Mouse (Mus musculus) E14TG2a.4 (cell line): ENCODE results near the gene Dapp1.

Source experiments
- H3K27me3 ChIP-seq: 2 replicates; pipeline ENCODE4 v1.6.1; 2014; ENCODE audit warnings: low read length, control low read depth; ENCODE audit not compliant: insufficient read depth
- H3K36me3 ChIP-seq: 2 replicates; pipeline ENCODE4 v1.6.1; 2014; ENCODE audit warnings: low read length, control low read depth; ENCODE audit not compliant: insufficient read depth
- H3K4me1 ChIP-seq: replicated peaks from 2 replicates; pipeline ENCODE4 v1.6.1; 2014; ENCODE audit warnings: low read depth, low read length, control low read depth
- H3K4me3 ChIP-seq: replicated peaks from 2 replicates; pipeline ENCODE4 v1.5.1; 2014; ENCODE audit warnings: mild to moderate bottlenecking, low read length
- H3K9me3 ChIP-seq: 2 replicates; pipeline ENCODE4 v1.6.1; 2014; ENCODE audit warnings: low read length, control low read depth
- CTCF ChIP-seq: conservative IDR thresholded peaks from 2 replicates; pipeline ENCODE4 v1.5.1; 2014; ENCODE audit warnings: low read length
- NANOG ChIP-seq: IDR thresholded peaks from 2 replicates; pipeline ENCODE4 v1.6.1; 2014; ENCODE audit warnings: borderline replicate concordance, low read length, mixed read lengths
- POU5F1 ChIP-seq: IDR thresholded peaks from 2 replicates; pipeline ENCODE4 v1.6.1; 2014; ENCODE audit warnings: low read length, borderline replicate concordance

Gene Dapp1

DNA sequence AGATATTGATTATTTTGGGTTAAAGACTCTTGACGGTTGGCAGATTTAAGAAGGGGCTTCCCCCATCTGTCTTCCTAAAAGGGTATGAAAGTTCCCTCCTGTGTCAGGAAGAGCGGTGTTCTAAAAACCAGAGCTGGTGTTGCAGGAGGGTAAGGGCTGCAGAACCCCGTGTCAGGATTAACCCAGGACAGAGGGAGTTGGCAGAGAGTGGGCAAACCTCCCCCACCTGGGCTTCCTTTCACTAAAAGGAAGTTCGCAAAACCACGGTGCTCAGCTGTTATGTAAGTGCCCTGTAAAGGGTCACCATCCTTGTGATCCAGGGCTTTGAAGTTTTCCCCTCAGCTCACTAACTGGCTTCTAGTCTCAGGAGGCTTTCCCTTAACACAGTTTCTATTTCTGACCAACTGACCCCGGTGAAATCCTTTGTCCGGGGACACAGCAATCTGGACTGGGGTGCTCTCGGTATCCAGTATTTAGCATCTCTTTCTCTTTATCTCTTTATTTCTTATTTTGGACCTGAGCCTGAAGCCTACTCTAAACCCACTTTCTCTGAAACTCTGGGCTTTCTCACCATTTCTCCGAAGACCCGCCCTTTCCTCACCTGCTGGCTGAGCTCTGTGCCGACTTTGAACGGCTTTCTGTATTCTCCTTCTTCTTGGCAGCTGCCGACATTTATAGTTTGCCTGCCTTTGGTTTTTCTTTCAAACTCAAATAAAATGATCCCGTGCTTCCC lies 17.3 kb upstream of the Dapp1 start:
- peaks cover 5% of the 10 kb centered on the region for H3K27me3 ChIP-seq
- H3K36me3 ChIP-seq = no peaks in the 10 kb centered on the region
- H3K4me1 ChIP-seq = peaks cover 17% of the 10 kb centered on the region
- TF ChIP-seq POU5F1 = no peak
- TF ChIP-seq CTCF = no peak
- no peak for TF ChIP-seq NANOG
- no peaks in the 10 kb centered on the region for H3K9me3 ChIP-seq
- H3K4me3 ChIP-seq = no peak overlapping the region

DNA sequence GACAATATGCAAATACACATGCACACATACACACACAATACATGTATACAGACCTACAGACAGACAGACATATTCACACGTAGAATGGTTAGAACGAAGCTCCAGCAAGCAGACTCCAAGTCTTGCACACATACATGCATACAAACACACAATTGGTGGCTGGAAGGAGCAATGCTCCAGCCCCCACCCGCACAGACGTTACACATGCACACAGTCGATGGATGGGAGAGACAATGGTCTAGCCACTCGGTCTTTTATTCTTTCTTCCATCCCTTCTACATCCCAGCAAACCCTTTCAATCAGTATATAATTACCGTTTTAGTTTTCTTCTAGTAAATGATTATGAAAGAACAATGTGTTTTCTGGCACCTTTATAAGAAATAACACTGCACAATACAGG lies 14.1 kb upstream of the Dapp1 start:
- Histone ChIP-seq H3K9me3 (no peaks in the 10 kb centered on the region), H3K36me3 (no peaks in the 10 kb centered on the region), H3K4me1 (peaks cover 26% of the 10 kb centered on the region), H3K27me3 (peaks cover 8% of the 10 kb centered on the region), H3K4me3 (no peak overlapping the region)
- TF ChIP-seq POU5F1 = no peak
- no peak for TF ChIP-seq NANOG
- no peak for TF ChIP-seq CTCF

DNA sequence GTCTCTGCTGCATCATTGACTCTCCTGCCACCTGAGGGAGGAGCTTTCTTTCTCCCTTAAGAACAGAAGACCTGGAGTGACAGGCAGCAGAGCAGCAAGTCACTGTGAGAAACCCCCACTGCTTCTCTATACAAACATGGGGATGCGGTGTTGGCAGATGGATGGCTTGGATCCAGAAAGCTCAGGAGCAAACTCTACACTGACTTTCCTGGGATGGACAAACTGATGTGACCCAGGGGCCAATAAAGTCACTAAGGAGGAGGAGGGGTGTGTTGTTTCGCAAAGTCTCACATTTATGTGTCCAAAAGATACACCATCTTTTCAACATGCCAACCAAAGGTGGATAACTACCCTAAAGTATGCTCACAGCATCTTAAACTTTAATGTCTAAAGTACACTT lies 12.9 kb upstream of the Dapp1 start:
- no peaks in the 10 kb centered on the region for H3K9me3 ChIP-seq
- peaks cover 31% of the 10 kb centered on the region for H3K4me1 ChIP-seq
- peaks cover 8% of the 10 kb centered on the region for H3K27me3 ChIP-seq
- H3K4me3 ChIP-seq = no peak overlapping the region
- no peaks in the 10 kb centered on the region for H3K36me3 ChIP-seq
- TF ChIP-seq NANOG (no peak), POU5F1 (no peak), CTCF (no peak)

DNA sequence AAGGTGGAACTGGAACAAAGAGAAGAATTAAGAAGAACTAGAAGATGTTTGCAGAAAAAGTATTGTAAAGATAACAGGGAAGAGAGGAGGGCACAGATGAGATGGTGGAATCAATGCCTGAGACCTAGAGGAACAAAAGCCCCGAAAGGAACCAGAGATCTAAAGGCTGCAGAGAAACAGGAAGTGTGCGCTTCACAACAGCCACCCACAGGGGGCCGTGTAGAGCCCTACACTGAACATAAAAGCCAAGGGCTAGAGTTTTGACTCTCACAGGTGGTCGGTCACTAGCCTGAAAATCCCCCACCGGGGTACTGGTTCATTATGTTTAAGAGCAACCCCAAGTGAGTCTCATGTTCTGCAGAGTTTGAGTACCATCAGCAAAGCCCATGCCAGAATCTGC lies 11.0 kb upstream of the Dapp1 start:
- Histone ChIP-seq H3K36me3 (no peaks in the 10 kb centered on the region), H3K27me3 (peaks cover 6% of the 10 kb centered on the region), H3K4me1 (peaks cover 31% of the 10 kb centered on the region), H3K4me3 (no peak overlapping the region), H3K9me3 (no peaks in the 10 kb centered on the region)
- TF ChIP-seq NANOG (no peak), CTCF (peak; percentile 88)

DNA sequence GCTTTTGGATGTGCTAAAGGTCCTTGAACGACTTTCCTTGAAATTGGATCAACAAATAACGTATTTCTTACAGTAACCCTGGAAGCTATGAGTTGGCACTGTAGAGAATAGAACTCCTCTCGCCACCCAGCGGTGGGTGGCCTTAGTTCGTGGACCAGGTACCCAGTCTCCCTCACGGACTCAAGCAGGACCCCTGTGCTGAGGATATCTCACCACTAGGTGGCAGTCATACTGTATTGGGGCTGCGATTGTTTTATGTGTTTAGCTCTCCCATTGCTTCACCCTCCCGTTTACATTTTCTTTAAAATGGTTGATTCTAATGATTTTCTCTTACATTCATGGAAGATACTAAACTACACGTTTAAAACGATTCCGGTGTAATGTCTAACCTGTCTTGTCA lies 9.8 kb upstream of the Dapp1 start:
- TF ChIP-seq POU5F1 = no peak
- no peak for TF ChIP-seq NANOG
- TF ChIP-seq CTCF = peak; percentile 83
- Histone ChIP-seq H3K4me1 (peaks cover 31% of the 10 kb centered on the region), H3K36me3 (no peaks in the 10 kb centered on the region), H3K9me3 (no peaks in the 10 kb centered on the region), H3K4me3 (no peak overlapping the region), H3K27me3 (peaks cover 6% of the 10 kb centered on the region)

DNA sequence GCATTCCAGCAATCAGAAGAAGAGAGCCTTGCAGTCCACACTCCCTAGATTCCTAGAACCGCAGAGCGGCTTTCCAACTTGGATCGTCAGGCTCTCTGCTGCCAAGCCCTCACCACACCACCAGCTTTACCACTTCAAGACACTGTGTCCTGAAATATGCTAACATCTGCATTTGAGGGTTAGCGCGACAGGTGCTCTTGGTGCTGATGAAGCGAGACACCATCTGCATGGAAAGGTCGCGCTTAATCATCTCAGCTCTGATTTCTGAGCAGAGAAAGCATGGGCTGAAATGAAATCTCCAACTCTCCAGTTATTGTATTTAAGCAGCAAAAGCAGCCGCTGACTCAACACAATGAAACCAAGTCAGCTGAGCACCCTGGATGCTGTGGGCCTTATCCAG lies 8.1 kb upstream of the Dapp1 start:
- TF ChIP-seq POU5F1 (no peak), NANOG (no peak), CTCF (no peak)
- Histone ChIP-seq H3K4me1 (peaks cover 21% of the 10 kb centered on the region), H3K36me3 (no peaks in the 10 kb centered on the region), H3K4me3 (no peak overlapping the region), H3K9me3 (no peaks in the 10 kb centered on the region), H3K27me3 (peaks cover 6% of the 10 kb centered on the region)

DNA sequence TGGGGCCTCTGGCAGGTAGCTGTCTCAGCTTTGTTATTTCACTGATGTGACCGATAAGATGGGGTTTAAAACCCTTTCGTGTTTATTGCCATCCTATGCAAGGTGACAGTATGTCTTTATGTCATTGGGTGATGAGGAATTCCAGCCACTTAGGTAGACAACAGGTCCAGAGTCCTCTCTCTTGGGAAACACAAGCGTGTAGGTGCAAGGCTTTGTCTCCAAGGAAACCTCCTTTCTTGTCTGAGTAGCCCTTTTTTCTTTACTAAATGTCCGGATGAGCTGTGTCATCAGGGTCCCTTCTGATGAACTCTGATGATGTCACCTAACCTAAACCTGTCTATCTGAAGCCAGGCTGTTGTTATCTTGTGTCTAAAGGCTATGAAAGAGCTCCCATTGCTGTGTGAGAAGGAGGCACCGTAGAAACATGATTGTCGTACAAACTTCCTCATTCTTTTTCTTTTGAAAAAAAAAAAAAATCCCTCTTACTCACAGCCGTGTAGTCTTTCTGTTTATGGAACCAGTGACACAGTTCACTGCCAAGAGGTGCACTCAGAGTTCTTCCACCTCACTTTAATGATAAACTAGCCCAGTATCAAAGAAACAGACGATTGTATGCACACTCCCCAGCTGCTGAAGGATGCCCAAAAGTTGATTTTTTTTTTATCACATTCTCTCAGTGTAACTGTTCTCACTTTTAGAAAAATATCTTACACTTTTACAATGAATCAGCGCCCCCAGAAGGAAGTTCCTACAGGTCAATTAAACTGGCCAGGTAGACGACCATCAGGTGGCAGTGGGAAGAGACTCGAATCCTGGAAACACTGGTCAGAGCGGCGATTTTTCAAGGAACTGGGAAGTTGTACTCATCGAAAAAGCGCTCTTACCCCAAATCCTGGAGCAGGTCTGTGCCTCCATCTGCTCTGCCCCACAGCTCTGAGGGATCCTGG lies 637 bp downstream of the Dapp1 start:
- TF ChIP-seq NANOG = no peak
- no peak for TF ChIP-seq CTCF
- TF ChIP-seq POU5F1 = no peak
- Histone ChIP-seq H3K9me3 (no peaks in the 10 kb centered on the region), H3K4me3 (peak overlapping the region; percentile 82), H3K36me3 (no peaks in the 10 kb centered on the region; the same call in 1 of the 2 replicates), H3K27me3 (no peaks in the 10 kb centered on the region), H3K4me1 (peaks cover 65% of the 10 kb centered on the region)

DNA sequence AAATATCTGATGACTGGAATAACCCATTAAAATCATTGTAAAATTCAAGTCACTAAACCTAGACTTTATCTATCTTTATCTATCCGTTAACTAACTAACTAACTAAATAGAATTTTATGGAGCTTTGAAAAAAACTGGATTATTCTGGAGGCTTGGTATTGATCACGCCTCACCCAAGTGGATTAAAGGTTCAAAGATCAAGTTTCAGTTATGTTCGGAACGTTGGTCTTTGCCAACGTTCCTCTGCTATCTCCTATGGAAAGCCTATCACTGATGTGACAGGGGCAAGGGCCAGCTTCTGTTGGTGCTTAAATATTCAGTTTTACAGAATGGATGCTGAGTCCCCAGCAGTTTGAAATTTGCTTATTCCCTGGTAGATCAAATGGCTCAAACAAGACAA lies 3.1 kb downstream of the Dapp1 start:
- H3K36me3 ChIP-seq = no peaks in the 10 kb centered on the region; the same call in 1 of the 2 replicates
- no peaks in the 10 kb centered on the region for H3K27me3 ChIP-seq
- peaks cover 89% of the 10 kb centered on the region for H3K4me1 ChIP-seq
- 0 out of 2 replicates have a peak overlapping the region, but pooled peaks have one; percentile 3 for H3K4me3 ChIP-seq
- no peaks in the 10 kb centered on the region for H3K9me3 ChIP-seq
- TF ChIP-seq POU5F1 (no peak), CTCF (no peak), NANOG (no peak)
